Mouse (Mus musculus) lung, embryonic 14.5 days (tissue): ENCODE results near the gene Ccdc146. TPM values are rescaled to one million over a fixed set of nuclear protein-coding genes. Genes with fewer than 3 reads are reported as not detected.

Source experiments
- ATAC-seq: fragments of 200-750 bp; cut with Nextera tagmentation; 2 replicates; pipeline ENCODE4 v1.8.0; 2017; ENCODE audit warnings: mild to moderate bottlenecking, moderate TSS enrichment, moderate library complexity; ENCODE audit not compliant: insufficient read depth
- DNase-seq: peaks from one replicate; pipeline ENCODE4 v3.0.0-alpha.2; 2015
- H3K27ac ChIP-seq: fragments of 300-500 bp; sonication (generic); 2 replicates; pipeline ENCODE4 v1.5.1; 2014; ENCODE audit warnings: low read depth, mild to moderate bottlenecking, moderate library complexity
- H3K27me3 ChIP-seq: fragments of 300-500 bp; sonication (generic); 2 replicates; pipeline ENCODE4 v1.6.1; 2014; ENCODE audit warnings: low read length, control low read depth; ENCODE audit not compliant: insufficient read depth
- H3K36me3 ChIP-seq: fragments of 300-500 bp; sonication (generic); 2 replicates; pipeline ENCODE4 v1.6.1; 2014; ENCODE audit warnings: control low read depth; ENCODE audit not compliant: insufficient read depth
- H3K4me1 ChIP-seq: fragments of 300-500 bp; sonication (generic); 2 replicates; pipeline ENCODE4 v1.6.1; 2014; ENCODE audit warnings: antibody characterized with exemption, control low read depth; ENCODE audit not compliant: insufficient read depth
- H3K4me2 ChIP-seq: fragments of 300-500 bp; sonication (generic); 2 replicates; pipeline ENCODE4 v1.6.1; 2014; ENCODE audit warnings: mild to moderate bottlenecking
- H3K4me3 ChIP-seq: fragments of 300-500 bp; sonication (generic); 2 replicates; pipeline ENCODE4 v1.5.1; 2014; ENCODE audit warnings: low read depth, low read length
- H3K9ac ChIP-seq: fragments of 300-500 bp; sonication (generic); 2 replicates; pipeline ENCODE4 v1.6.1; 2014
- H3K9me3 ChIP-seq: fragments of 300-500 bp; sonication (generic); 2 replicates; pipeline ENCODE4 v1.6.1; 2016; ENCODE audit warnings: low read depth, low read length, control low read depth
- CTCF ChIP-seq: IDR thresholded peaks from 2 replicates; pipeline ENCODE4 v1.5.1; 2016; ENCODE audit warnings: antibody characterized with exemption, low read depth
- WGBS: fragments of 180-500 bp; shearing (Covaris S2); extraction: QIAGEN DNeasy Blood & Tissue Kit; methylation state at CpG from one replicate; pipeline ENCODE4 v1.1.7; 2014; 5-methylcytosine and 5-hydroxymethylcytosine counted together
- polyA plus RNA-seq: library from polyadenylated mRNA; unstranded; fragments of >200 nt; fragmentation: Nextera tagmentation; extraction: Ambion mirVana; gene quantifications from 2 replicates; pipeline ENCODE4 v1.2.1, GENCODE M21; 2014

Gene Ccdc146
- polyA plus RNA-seq, 1 experiment from 2014 or later, result 0.18 TPM

DNA sequence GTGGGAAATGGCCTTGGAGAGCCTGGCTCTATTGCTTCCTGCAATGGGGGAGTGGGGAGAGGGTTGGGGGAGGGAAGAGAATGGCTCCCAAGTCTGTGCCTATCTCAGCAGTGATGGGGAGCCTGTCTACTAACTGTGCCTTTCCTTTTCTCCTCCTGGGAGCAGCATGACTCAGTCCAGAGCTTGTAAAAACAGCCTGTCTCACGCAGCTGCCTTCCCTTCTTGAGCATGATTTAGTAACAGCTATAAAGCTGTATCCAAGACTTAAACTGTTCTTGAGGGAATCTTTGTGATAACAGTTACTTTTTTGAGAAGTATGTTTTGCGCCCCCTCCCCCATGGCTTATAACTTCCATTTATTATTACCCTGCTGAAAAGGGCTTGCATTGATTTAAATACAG lies 176.6 kb downstream of the Ccdc146 start:
- Histone ChIP-seq H3K9ac (no peak overlapping the region), H3K4me3 (no peak overlapping the region), H3K4me1 (no peaks in the 10 kb centered on the region; the same call in 1 of the 2 replicates), H3K4me2 (no peak overlapping the region), H3K9me3 (no peaks in the 10 kb centered on the region), H3K27me3 (no peaks in the 10 kb centered on the region), H3K27ac (no peak overlapping the region), H3K36me3 (no peaks in the 10 kb centered on the region)
- no peak for TF ChIP-seq CTCF
- ATAC-seq (no peak), DNase-seq (no peak)
- 50% methylated on average over 2 of the region's 2 CpGs for WGBS

DNA sequence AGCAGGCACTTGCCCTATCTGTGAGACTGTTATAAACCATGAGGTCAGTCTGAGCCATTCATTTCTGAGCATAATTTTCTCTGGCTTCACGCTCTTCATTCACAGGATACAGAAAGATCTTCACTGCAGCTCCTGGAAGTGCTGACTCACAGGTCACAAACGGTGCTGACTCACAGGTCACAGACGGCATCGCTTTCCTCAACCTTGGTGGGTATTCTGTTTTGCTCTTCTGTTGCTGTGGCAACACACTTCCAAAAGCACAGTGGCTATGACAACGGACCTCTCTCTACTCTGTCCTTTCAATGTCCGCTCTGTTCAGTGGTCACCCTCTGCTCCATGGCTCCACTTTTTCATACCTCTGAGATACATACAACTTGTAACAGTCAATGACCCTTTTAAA lies 177.7 kb downstream of the Ccdc146 start:
- no peaks in the 10 kb centered on the region for H3K9me3 ChIP-seq
- no peak for DNase-seq
- WGBS, result 75% methylated on average over 6 of the region's 6 CpGs

DNA sequence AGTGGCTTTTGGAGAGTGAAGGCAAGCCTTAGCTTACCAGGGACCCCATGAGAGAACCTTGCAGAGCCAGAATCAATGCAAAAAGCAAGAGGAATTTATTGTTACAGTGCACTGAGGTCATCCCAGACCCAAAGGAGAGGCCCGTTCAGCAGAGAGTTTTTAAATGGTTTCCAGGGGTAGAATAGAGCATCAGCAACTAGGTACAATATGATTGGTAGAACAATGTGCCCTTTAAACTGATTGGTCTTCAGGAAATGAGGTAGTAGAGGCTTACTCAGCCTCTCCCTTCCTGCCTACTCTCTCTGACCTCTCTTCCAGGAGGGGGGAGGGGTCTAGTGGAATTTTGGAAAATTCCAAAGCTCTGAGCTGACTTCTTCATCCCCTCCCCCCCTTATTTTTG lies 179.2 kb downstream of the Ccdc146 start:
- Histone ChIP-seq H3K9me3 (no peaks in the 10 kb centered on the region), H3K4me2 (no peak overlapping the region), H3K36me3 (no peaks in the 10 kb centered on the region), H3K27ac (no peak overlapping the region), H3K4me1 (no peaks in the 10 kb centered on the region; the same call in 1 of the 2 replicates), H3K9ac (no peak overlapping the region), H3K4me3 (no peak overlapping the region), H3K27me3 (no peaks in the 10 kb centered on the region)
- ATAC-seq (no peak), DNase-seq (no peak)
- no peak for TF ChIP-seq CTCF
- WGBS, result 70% methylated on average over 1 of the region's 1 CpGs

More for the DNA sequence above, 177.7 kb downstream of the Ccdc146 start:
- no peak overlapping the region for H3K27ac ChIP-seq
- no peaks in the 10 kb centered on the region for H3K27me3 ChIP-seq
- no peaks in the 10 kb centered on the region; the same call in 1 of the 2 replicates for H3K4me1 ChIP-seq
- no peak for ATAC-seq
- no peak overlapping the region for H3K9ac ChIP-seq
- TF ChIP-seq CTCF, result no peak
- H3K36me3 ChIP-seq, result no peaks in the 10 kb centered on the region
- H3K4me2 ChIP-seq, result no peak overlapping the region
- no peak overlapping the region for H3K4me3 ChIP-seq

DNA sequence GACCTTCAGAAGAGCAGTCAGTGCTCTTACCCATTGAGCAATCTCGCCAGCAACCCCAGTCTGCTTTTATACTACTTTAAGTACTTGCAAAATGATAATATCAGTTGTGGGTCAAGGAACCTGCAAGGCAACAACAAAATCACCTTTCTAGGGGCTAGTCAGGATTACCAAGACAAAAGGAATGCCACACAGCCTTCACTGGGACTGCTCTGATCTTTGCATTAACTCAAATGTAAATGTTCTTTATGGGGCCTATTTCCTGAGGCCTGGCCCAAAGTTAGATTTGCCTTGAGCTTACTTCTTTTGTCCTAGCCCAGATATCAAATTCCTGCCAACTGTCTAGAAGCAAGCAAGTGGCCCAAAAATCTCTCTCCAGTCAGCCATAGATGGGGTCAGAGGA lies 179.9 kb downstream of the Ccdc146 start:
- H3K9me3 ChIP-seq, result no peaks in the 10 kb centered on the region
- WGBS, result 84% methylated on average over 1 of the region's 1 CpGs
- H3K27ac ChIP-seq, result no peak overlapping the region
- DNase-seq (no peak), ATAC-seq (no peak)
- TF ChIP-seq CTCF, result no peak
- H3K27me3 ChIP-seq, result no peaks in the 10 kb centered on the region
- H3K36me3 ChIP-seq, result no peaks in the 10 kb centered on the region
- H3K4me3 ChIP-seq, result no peak overlapping the region
- H3K4me2 ChIP-seq, result no peak overlapping the region
- no peaks in the 10 kb centered on the region; the same call in 1 of the 2 replicates for H3K4me1 ChIP-seq
- no peak overlapping the region for H3K9ac ChIP-seq

Other genes starting within 250 kb of the Ccdc146 start
- 2.0 and 2.4 TPM in 2 replicates for gene Gsap, start 238.4 kb downstream of the Ccdc146 start, polyA plus RNA-seq
- 1.6 and 2.1 TPM in 2 replicates for gene Fgl2, start 52.0 kb downstream of the Ccdc146 start, polyA plus RNA-seq
- gene Fam185a, start 281 bp upstream of the Ccdc146 start, polyA plus RNA-seq, result 5.7 and 5.9 TPM in 2 replicates
- gene Lrrc17, start 118.9 kb upstream of the Ccdc146 start, polyA plus RNA-seq, result 39.5 and 45.3 TPM in 2 replicates
- 0.49 and 0.50 TPM in 2 replicates for gene Fbxl13, start 221.0 kb upstream of the Ccdc146 start, polyA plus RNA-seq
- gene Armc10, start 221.1 kb upstream of the Ccdc146 start, polyA plus RNA-seq, result 53.6 and 54.4 TPM in 2 replicates